Mouse (Mus musculus) megakaryocyte, embryonic 14.5 days (primary cell): ENCODE measurements around the gene Dleu7. TPM values are rescaled to one million over a fixed set of nuclear protein-coding genes. Genes with fewer than 3 reads are reported as not detected.

ENCODE experiments used
- H3K27me3 ChIP-seq: replicated peaks from 2 replicates; pipeline ENCODE3; 2012; ENCODE audit warnings: inconsistent platforms
- H3K36me3 ChIP-seq: replicated peaks from 2 replicates; pipeline ENCODE3; 2012; ENCODE audit warnings: low read length, inconsistent platforms, mixed read lengths
- H3K4me1 ChIP-seq: 2 replicates; pipeline ENCODE4 v1.6.1; 2012; ENCODE audit warnings: inconsistent platforms
- H3K4me3 ChIP-seq: replicated peaks from 2 replicates; pipeline ENCODE3; 2012; ENCODE audit warnings: moderate library complexity, mild to moderate bottlenecking, inconsistent platforms
- H3K9me3 ChIP-seq: 2 replicates; pipeline ENCODE4 v1.6.1; 2012; ENCODE audit warnings: inconsistent platforms
- FLI1 ChIP-seq: IDR thresholded peaks from 2 replicates; pipeline ENCODE4 v1.6.1; 2012; ENCODE audit warnings: low read length, inconsistent platforms, mixed read lengths
- GATA1 ChIP-seq: IDR thresholded peaks from 3 replicates; pipeline ENCODE4 v1.6.1; 2012; ENCODE audit warnings: mixed read lengths, low read length, inconsistent platforms, borderline replicate concordance
- polyA plus RNA-seq: library from polyadenylated mRNA; stranded (reverse); fragments of >175 nt; gene quantifications from 2 replicates; pipeline ENCODE4 v1.2.3, GENCODE M21; 2012; ENCODE audit warnings: low replicate concordance; ENCODE audit not compliant: insufficient read depth

Gene Dleu7
- polyA plus RNA-seq, 1 experiment = 0.07 TPM

DNA sequence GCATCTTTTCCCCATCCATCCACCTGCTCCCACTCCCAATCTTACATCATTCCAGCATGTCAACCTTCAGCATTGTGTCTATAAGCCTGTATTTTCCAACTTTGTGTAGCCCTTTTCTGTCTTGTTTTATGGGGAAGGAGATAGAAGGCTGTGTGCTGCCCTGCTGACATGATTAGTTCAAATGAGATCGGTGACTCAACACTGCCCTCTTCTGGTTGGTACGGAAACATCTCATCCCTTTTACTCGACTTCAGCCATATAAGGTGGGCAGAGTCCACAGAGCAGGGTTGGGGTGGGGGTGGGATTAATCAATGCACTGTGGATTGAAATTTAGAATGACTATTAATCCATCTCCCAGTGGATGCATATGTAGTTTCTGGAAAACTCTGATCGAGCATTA, 40.8 kb downstream of the Dleu7 start:
- Histone ChIP-seq H3K4me3 (no peak overlapping the region), H3K27me3 (peaks cover 2% of the 10 kb centered on the region), H3K36me3 (no peaks in the 10 kb centered on the region), H3K4me1 (no peaks in the 10 kb centered on the region), H3K9me3 (no peaks in the 10 kb centered on the region)
- TF ChIP-seq GATA1 (no peak), FLI1 (no peak)

DNA sequence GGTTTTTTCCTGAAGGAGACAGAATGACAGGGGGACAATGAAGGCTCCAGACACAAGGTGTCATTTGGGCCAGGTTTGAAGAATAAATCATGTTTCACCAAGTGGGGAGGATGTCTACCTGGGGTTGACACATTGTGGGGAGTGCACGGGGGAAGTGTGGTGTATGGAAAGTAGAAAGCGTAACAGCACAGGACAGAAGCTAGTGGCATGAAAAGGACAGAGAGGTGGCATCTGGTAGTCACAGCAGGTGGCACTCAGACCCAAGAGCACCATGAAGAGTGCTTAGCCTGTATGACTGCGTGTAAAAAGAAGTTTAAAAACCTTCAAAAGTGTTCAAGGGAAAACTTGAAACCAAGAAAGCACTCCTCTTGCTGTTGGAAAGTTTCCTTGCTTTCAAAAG, 42.8 kb downstream of the Dleu7 start:
- TF ChIP-seq FLI1 (no peak), GATA1 (no peak)

DNA sequence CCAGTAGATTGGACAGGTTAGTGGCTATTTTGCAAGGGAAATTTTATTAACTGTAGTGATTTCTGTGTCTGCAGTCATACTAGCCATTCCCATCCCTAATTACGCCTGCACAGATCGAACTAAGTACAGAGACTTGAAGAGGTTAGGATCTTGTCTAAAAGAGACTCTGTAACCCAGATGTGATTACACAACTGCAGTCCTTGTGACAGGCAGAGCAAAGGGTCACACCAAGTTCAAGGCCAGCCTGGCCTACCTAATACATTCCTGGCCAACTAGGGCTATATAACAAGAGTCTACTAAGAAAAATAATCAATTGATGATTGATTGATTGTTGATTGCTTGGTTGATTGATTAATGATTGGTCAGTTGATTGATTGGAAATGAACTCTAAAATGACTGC, 43.6 kb downstream of the Dleu7 start:
- Histone ChIP-seq H3K36me3 (no peaks in the 10 kb centered on the region), H3K4me3 (no peak overlapping the region), H3K4me1 (peaks cover 3% of the 10 kb centered on the region; the same call in 1 of the 2 replicates), H3K9me3 (no peaks in the 10 kb centered on the region), H3K27me3 (no peaks in the 10 kb centered on the region)
- TF ChIP-seq GATA1 = no peak
- no peak for TF ChIP-seq FLI1

More for the DNA sequence above, 42.8 kb downstream of the Dleu7 start:
- H3K9me3 ChIP-seq = no peaks in the 10 kb centered on the region
- H3K4me1 ChIP-seq = no peaks in the 10 kb centered on the region
- no peaks in the 10 kb centered on the region for H3K36me3 ChIP-seq
- no peaks in the 10 kb centered on the region for H3K27me3 ChIP-seq
- H3K4me3 ChIP-seq = no peak overlapping the region

DNA sequence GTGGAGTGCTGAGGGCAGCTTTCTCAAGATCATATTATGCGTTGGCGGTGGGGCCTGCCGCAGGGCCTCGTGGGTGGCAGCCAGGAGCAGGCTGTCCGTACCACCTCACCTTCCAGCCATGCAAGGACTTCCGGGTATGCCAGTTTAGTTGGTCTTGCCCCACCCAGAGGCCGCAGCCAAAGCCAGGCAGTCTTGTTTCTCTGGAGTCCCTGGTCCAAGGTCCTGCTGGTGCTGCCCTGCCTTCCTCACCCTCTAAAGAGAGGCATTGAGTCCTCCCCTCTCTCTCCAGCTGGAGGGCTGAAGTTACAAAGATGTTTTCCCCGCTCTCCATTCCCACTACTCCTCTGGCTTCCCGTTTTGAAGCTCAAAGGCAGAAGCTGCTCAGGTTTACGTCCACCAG, 44.1 kb downstream of the Dleu7 start:
- H3K36me3 ChIP-seq = no peaks in the 10 kb centered on the region
- H3K4me1 ChIP-seq = peaks cover 3% of the 10 kb centered on the region; the same call in 1 of the 2 replicates
- no peaks in the 10 kb centered on the region for H3K9me3 ChIP-seq
- H3K27me3 ChIP-seq = no peaks in the 10 kb centered on the region
- no peak overlapping the region for H3K4me3 ChIP-seq
- no peak for TF ChIP-seq FLI1
- TF ChIP-seq GATA1 = no peak

DNA sequence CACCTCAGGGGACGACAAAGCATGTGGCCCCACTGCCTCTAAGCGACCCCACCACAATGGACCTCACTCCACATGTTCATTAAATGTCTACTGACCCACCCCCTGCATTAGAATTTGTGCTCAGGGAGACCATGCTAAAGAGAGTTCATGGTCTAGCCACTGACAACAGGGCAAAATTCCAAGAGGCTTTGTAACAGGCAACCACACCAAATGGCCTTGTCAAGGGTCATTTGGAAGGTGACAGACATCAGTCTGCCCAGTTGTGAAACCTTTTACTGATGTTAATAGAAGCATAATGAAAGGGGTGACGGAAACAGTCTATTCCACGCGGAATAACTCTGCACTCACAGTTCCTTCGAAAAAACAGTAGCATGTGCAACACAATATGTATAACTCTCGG, 44.5 kb downstream of the Dleu7 start:
- Histone ChIP-seq H3K4me1 (peaks cover 3% of the 10 kb centered on the region; the same call in 1 of the 2 replicates), H3K36me3 (no peaks in the 10 kb centered on the region), H3K27me3 (no peaks in the 10 kb centered on the region), H3K9me3 (no peaks in the 10 kb centered on the region), H3K4me3 (no peak overlapping the region)
- TF ChIP-seq FLI1 (no peak), GATA1 (no peak)

DNA sequence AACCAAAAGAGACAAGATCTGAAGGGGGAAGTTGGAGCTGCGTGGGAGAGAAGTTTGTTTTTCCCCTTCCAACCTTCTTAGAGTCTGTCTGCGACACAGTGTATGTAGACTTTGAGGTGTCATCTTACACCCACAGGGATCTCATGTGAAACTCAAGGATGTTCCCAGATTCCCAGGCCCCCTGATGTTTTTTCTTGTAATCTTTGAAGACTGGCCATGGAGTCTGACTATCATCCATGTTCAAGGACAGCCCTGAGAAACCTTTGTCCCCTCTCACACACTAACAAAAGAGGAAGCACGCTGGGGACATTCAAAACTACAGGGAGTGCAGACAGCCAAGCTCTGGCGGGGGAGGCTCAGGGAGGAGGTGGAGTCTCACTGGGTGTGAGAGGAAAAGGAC, 47.3 kb downstream of the Dleu7 start:
- H3K27me3 ChIP-seq = no peaks in the 10 kb centered on the region
- H3K36me3 ChIP-seq = no peaks in the 10 kb centered on the region
- no peak overlapping the region for H3K4me3 ChIP-seq
- H3K9me3 ChIP-seq = no peaks in the 10 kb centered on the region
- H3K4me1 ChIP-seq = peaks cover 3% of the 10 kb centered on the region; the same call in 1 of the 2 replicates
- no peak for TF ChIP-seq GATA1
- no peak for TF ChIP-seq FLI1

DNA sequence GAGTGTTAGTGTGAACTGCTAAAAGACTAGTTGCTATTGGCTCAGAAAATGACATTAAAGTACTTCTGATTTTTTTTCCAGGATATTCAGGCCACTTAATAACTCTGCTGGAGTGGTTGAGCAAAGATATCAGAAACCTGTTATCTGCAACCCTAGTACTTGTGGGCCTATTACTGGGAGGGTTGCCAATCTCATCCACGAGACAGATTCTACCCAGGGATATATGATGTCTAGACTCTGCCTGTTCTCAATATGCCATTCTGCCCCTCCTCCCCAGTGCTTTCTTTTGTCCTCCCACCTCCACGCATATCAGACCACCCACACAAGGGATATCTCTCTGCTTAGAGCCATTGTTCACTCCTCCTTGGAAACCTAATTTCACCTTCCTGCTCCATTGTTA, 49.3 kb downstream of the Dleu7 start:
- Histone ChIP-seq H3K27me3 (no peaks in the 10 kb centered on the region), H3K9me3 (no peaks in the 10 kb centered on the region), H3K4me1 (peaks cover 3% of the 10 kb centered on the region; the same call in 1 of the 2 replicates), H3K36me3 (no peaks in the 10 kb centered on the region), H3K4me3 (no peak overlapping the region)
- TF ChIP-seq GATA1 = no peak
- TF ChIP-seq FLI1 = no peak

DNA sequence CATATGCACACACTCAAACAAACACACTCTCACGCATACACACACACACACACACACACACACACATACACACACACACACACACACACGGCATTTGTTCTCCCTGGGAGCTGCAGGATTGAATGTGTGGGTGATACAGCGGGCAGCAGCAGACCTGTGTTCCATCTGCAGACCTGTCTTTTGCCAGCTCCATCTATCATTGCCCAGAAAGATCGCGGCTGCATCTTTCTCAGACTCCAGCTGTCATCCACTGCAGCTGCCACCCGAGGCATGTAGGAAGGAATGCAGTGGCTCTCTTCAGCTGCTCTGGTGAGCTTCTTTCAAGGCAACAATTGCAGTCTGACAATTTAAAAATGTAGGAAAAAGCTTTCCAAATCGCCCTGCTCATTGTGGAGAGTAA, 56.9 kb downstream of the Dleu7 start:
- Histone ChIP-seq H3K27me3 (peaks cover 5% of the 10 kb centered on the region), H3K9me3 (no peaks in the 10 kb centered on the region), H3K4me3 (no peak overlapping the region), H3K36me3 (no peaks in the 10 kb centered on the region), H3K4me1 (no peaks in the 10 kb centered on the region; the same call in 1 of the 2 replicates)
- no peak for TF ChIP-seq GATA1
- no peak for TF ChIP-seq FLI1

DNA sequence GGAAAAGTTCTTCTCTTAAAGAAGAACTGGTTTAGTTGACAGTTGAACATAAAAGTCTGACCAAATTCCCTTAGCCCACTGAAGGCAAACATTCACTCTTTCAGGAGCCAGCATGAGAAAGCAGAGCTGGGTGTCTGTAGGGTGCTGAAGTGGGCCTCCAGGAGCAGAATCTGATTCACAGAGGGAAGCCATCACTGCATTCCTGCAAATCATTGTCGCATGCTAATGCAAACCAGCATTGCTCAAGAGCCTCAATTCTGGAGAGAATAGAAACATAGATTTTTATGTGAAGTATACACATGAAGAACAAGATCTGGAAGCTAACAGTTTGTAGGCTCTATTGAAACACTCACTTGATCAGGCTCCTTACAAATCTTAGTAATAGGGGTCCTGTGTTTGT, 57.6 kb downstream of the Dleu7 start:
- H3K36me3 ChIP-seq = no peaks in the 10 kb centered on the region
- peaks cover 5% of the 10 kb centered on the region for H3K27me3 ChIP-seq
- H3K4me3 ChIP-seq = no peak overlapping the region
- no peak for TF ChIP-seq FLI1
- no peak for TF ChIP-seq GATA1
- no peaks in the 10 kb centered on the region; the same call in 1 of the 2 replicates for H3K4me1 ChIP-seq
- H3K9me3 ChIP-seq = no peaks in the 10 kb centered on the region

DNA sequence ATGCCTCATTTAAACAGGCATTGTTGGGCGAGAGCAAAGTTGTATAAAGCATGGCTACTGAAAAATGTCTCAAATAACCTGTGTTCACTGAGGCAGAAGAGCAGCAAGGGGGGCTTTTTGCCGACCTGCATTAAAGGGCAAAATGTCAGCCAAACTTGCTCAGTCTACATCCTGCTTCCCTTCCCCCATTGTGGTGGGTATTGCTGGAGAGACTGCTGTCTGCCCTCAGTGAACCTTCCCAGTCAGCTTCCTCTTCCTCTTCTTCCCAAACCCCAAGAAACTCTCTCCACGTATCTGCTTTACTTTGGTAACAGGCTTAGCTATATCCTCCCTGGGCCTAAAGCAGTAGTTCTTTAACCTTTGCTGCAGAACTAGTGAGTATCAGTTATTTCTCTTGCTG, 61.9 kb downstream of the Dleu7 start:
- Histone ChIP-seq H3K9me3 (no peaks in the 10 kb centered on the region), H3K27me3 (peaks cover 5% of the 10 kb centered on the region), H3K4me3 (no peak overlapping the region), H3K36me3 (no peaks in the 10 kb centered on the region), H3K4me1 (no peaks in the 10 kb centered on the region; the same call in 1 of the 2 replicates)
- TF ChIP-seq FLI1 = no peak
- no peak for TF ChIP-seq GATA1

DNA sequence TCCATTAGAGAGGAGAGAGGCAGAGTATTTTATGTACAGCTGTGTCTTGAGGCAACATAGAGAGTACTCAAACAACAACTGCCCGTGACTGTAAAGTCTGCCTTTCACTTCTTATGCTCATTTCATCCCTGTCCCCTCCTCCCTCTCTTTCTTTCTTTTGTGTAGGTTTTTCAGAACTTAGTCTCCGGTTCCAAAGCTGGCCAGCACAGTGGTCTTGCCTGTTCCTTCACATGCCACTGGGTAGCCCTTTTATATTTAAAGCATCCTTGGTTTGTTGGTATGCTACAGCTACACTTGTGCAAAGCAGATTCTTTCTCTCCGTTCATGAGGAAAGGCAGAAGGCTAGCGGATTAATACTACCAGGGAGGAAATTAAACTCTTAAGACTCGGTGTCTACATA, 65.7 kb downstream of the Dleu7 start:
- Histone ChIP-seq H3K36me3 (no peaks in the 10 kb centered on the region), H3K4me3 (no peak overlapping the region), H3K4me1 (no peaks in the 10 kb centered on the region; the same call in 1 of the 2 replicates), H3K27me3 (peaks cover 5% of the 10 kb centered on the region), H3K9me3 (no peaks in the 10 kb centered on the region)
- TF ChIP-seq GATA1 (no peak), FLI1 (no peak)
